Mouse (Mus musculus): ENCODE data around the gene Tgfb1i1. TPM values are rescaled to one million over a fixed set of nuclear protein-coding genes. Genes with fewer than 3 reads are reported as not detected.

Tgfb1i1 gene
- total and polyA plus RNA-seq, 3 experiments, result 0.36 TPM; not detected in 2

DNA sequence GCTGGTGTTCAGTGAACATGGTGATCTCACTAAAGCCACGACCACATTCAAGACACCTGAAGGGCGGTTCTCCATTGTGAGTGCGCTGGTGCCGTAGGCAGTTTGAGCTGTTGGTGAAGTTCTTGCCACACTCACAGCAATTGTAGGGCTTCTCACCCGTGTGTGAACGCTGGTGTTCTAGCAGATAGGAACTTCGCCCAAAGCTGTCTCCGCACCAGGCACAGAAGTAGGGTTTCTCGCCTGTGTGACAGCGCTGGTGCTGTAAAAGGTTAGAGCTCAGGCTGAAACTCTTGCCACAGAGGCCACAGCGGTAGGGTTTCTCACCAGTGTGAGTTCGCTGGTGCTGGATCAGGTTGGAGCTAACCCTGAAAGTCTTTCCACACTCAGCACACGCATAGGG, 10.2 kb upstream of the Tgfb1i1 start:
- Histone ChIP-seq H3K36me3 (replicated peaks in 1 of 2; ENCODE audit: control insufficient read depth in 1 of 2, insufficient read depth in 1 of 2, low read length in 1 of 2) (peaks cover 18 to 32% of the 10 kb centered on the region in 2 experiments), H3K9me3 (replicated peaks; ENCODE audit: low read length) (no peaks in the 10 kb centered on the region), H3K4me2 (ENCODE audit: insufficient read depth, low read depth, poor library complexity, severe bottlenecking) (peak overlapping the region; percentile 48), H3K79me2 (replicated peaks; ENCODE audit: control insufficient read depth, extremely low read depth, insufficient read depth, poor library complexity, severe bottlenecking) (no peaks in the 10 kb centered on the region), H3K9ac (ENCODE audit: insufficient read depth, low read depth) (no peak overlapping the region), H3K27me3 (replicated peaks) (no peaks in the 10 kb centered on the region), H3K27ac (ENCODE audit: insufficient read depth, low read depth) (no peak overlapping the region), H3K4me3 (replicated peaks in 1 of 3; ENCODE audit: low read depth in 2 of 3, low read length in 2 of 3, poor library complexity in 1 of 3) (peak overlapping the region in 1 of 3 experiments; percentile 82), H3K4me1 (ENCODE audit: control insufficient read depth in 1 of 2, insufficient read depth in 2 of 2) (peaks cover 19 to 49% of the 10 kb centered on the region in 2 experiments)
- in situ Hi-C loops (cut with MboI; ENCODE audit: low pct_ligation_motif_present, low pct_unique_long_range_greater_than_20kb, low sequenced_read_pairs), result no loop called here
- TF ChIP-seq NRF1 (IDR thresholded peaks at IDR 0.05; ENCODE audit: low read depth, low read length) (no peak), RAD21 (IDR thresholded peaks at IDR 0.05; ENCODE audit: low read depth, low read length) (no peak)
- dilution Hi-C loops (cut with MboI; ENCODE audit: extremely low pct_ligation_motif_present, extremely low pct_unique_long_range_greater_than_20kb, low sequenced_read_pairs), result no loop called here
- DNase-seq (ENCODE audit: extremely low read depth), result no peak

- Histone ChIP-seq H3K9ac (ENCODE audit: insufficient read depth, low read depth) (peak within 1 kb of the TSS; percentile 94), H3K27me3 (replicated peaks) (no peaks in the 10 kb centered on the region), H3K4me1 (ENCODE audit: control insufficient read depth in 1 of 2, insufficient read depth in 2 of 2) (peaks cover 16 to 49% of the 10 kb centered on the region in 2 experiments), H3K36me3 (replicated peaks in 1 of 2; ENCODE audit: control insufficient read depth in 1 of 2, insufficient read depth in 1 of 2, low read length in 1 of 2) (peaks cover 23 to 38% of the 10 kb centered on the region in 2 experiments), H3K4me2 (ENCODE audit: insufficient read depth, low read depth, poor library complexity, severe bottlenecking) (peak within 1 kb of the TSS; percentile 48), H3K9me3 (replicated peaks; ENCODE audit: low read length) (no peaks in the 10 kb centered on the region), H3K79me2 (replicated peaks; ENCODE audit: control insufficient read depth, extremely low read depth, insufficient read depth, poor library complexity, severe bottlenecking) (no peaks in the 10 kb centered on the region), H3K27ac (ENCODE audit: insufficient read depth, low read depth) (peak within 1 kb of the TSS; percentile 94), H3K4me3 (replicated peaks in 1 of 3; ENCODE audit: low read depth in 2 of 3, low read length in 2 of 3, poor library complexity in 1 of 3) (peak within 1 kb of the TSS; percentile 82 to 85 (median 84))
- DNase-seq (ENCODE audit: extremely low read depth), result peak; percentile 60
- dilution Hi-C loops (cut with MboI; ENCODE audit: extremely low pct_ligation_motif_present, extremely low pct_unique_long_range_greater_than_20kb, low sequenced_read_pairs) (no loop called here), in situ Hi-C loops (cut with MboI; ENCODE audit: low pct_ligation_motif_present, low pct_unique_long_range_greater_than_20kb, low sequenced_read_pairs) (no loop called here)
- TF ChIP-seq RAD21 (IDR thresholded peaks at IDR 0.05; ENCODE audit: low read depth, low read length) (peak; percentile 44), ZNF384 (IDR thresholded peaks at IDR 0.05; ENCODE audit: low read depth, low read length) (peak; percentile 31; the same call in 1 of the 2 replicates), PAX5 (IDR thresholded peaks at IDR 0.05; ENCODE audit: low read length) (no peak), ELF1 (IDR thresholded peaks at IDR 0.05; ENCODE audit: low read depth, low read length) (peak; percentile 81), CTCF (conservative IDR thresholded peaks at IDR 0.05 in 1 of 2, IDR thresholded peaks at IDR 0.05 in 1 of 2; ENCODE audit: low read depth in 2 of 2, low read length in 2 of 2) (peak; percentile 22 to 78; a peak in 2 of 4 replicates), IRF4 (IDR thresholded peaks at IDR 0.05; ENCODE audit: low read depth, low read length) (peak; percentile 63; the same call in 1 of the 2 replicates), MAFK (IDR thresholded peaks at IDR 0.05; ENCODE audit: insufficient replicate concordance, low read length) (peak; percentile 81), MAZ (IDR thresholded peaks at IDR 0.05; ENCODE audit: low read depth, low read length) (peak; percentile 43; the same call in 1 of the 2 replicates), MEF2A (IDR thresholded peaks at IDR 0.05; ENCODE audit: borderline replicate concordance, low read depth, low read length) (0 out of 2 replicates have a peak, but pooled peaks have one; percentile 18), MXI1 (IDR thresholded peaks at IDR 0.05; ENCODE audit: low read depth, low read length) (peak; percentile 20; the same call in 1 of the 2 replicates), SIN3A (IDR thresholded peaks at IDR 0.05; ENCODE audit: low read length) (peak; percentile 47; the same call in 1 of the 2 replicates), MAX (IDR thresholded peaks at IDR 0.05; ENCODE audit: low read length) (0 out of 2 replicates have a peak, but pooled peaks have one; percentile 11), KAT2A (IDR thresholded peaks at IDR 0.05; ENCODE audit: insufficient replicate concordance, low read length) (0 out of 2 replicates have a peak, but pooled peaks have one; percentile 52), MYC (IDR thresholded peaks at IDR 0.05; ENCODE audit: low read depth, low read length) (no peak), SMC3 (IDR thresholded peaks at IDR 0.05; ENCODE audit: low read depth, low read length) (peak; percentile 43), JUND (conservative IDR thresholded peaks at IDR 0.05; ENCODE audit: low read depth, low read length) (no peak), RCOR1 (conservative IDR thresholded peaks at IDR 0.05; ENCODE audit: low read depth, low read length) (0 out of 2 replicates have a peak, but pooled peaks have one; percentile 57), NELFE (IDR thresholded peaks at IDR 0.05; ENCODE audit: low read depth, low read length) (peak; percentile 52), USF1 (IDR thresholded peaks at IDR 0.05; ENCODE audit: low read depth, low read length) (no peak), E2F4 (IDR thresholded peaks at IDR 0.05; ENCODE audit: insufficient replicate concordance, low read depth, low read length) (no peak), CHD2 (IDR thresholded peaks at IDR 0.05; ENCODE audit: low read length) (peak; percentile 79)
Observed at GRCm38 (mm10) chr7:128236856-128237592, 9.6 kb upstream of the Tgfb1i1 start, which contains the start of gene Armc5. Gene Armc5 (plus strand): TSS chr7:128237342.

All from CH12.LX (cell line).